Mouse (Mus musculus) T-helper 17 cell (primary cell): Measurements from ENCODE around the gene Gm16440.
"Not testable (repeated sequence)": the region's sequence is repeated elsewhere in the genome, so short reads cannot be mapped to it uniquely, and the experiment has no call there.

ENCODE experiments used
- in situ Hi-C, 2 experiments: fragments of 300-600 bp; cut with MboI, MseI; formaldehyde crosslinking; loops; 1 replicate in 1 of 2; 2 replicates in 1 of 2; pipeline ENCODE4 v1.15.1; 2025; ENCODE audit warnings: high pct_unique_total_duplicates in 2 of 2

The Gm16440 gene

GRCm38 (mm10) chr14:6390219-6390618 is at the start of gene Gm16440:
Gene Gm16440, minus strand, starts transcription at chr14:6390319.
- in situ Hi-C loops: loop anchor here in 1 of 2 experiments (25.0 kb wide), 1 partner anchor 1047 kb away; no protein-coding TSS in a partner anchor

DNA sequence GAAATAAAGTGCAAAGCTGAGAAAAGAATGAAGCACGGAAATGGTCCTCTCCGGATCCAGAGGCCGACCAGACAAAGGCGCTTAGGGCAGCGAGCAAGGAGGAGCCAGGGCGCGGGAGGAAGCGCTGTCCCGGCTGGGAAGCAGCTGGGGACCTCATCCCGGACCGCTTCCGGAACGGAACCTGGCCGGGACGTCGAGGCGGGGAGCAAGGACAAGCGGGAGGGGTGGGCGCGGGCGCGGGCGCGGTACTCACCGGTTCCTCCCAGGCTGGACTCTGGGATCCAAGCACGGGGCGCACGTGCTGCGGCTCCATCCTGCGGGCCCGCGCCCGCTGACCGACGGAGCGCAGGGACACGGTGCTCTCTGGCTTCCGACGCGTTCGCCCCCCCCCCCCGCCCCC is 36.6 kb upstream of the Gm16440 start:
- in situ Hi-C loops: loop anchor here (5.0 to 25.0 kb wide), 6 partner anchors 139 to 1574 kb away; partner anchors contain the start of genes Gm3248 (in 1 of the 2), Gm3411 (in 1 of the 2), Gm3468 (in 1 of the 2) and Gm3739 (in 1 of the 2)

DNA sequence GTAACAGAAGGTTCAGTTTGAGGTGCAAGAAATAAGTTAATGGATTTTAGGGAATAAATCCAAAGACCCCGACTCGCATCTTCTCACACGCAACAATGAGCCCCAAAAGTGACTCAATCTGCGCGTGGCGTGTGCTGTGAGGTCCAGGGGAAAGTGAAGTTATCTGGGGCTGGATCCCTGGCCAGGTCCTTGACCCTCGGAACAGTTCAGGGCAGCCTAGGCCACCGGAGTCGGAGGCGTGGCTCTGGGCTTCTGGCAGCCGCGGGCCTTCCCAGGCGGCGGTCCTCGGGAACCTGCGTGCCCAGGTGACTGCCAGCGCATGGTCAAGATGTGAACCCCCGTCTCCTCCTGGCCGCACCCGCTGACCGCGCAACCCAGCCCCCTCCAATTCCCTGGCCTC is 36.2 kb upstream of the Gm16440 start:
- in situ Hi-C loops: loop anchor here (5.0 to 25.0 kb wide), 6 partner anchors 139 to 1574 kb away; partner anchors contain the start of genes Gm3248 (in 1 of the 2), Gm3411 (in 1 of the 2), Gm3468 (in 1 of the 2) and Gm3739 (in 1 of the 2)

DNA sequence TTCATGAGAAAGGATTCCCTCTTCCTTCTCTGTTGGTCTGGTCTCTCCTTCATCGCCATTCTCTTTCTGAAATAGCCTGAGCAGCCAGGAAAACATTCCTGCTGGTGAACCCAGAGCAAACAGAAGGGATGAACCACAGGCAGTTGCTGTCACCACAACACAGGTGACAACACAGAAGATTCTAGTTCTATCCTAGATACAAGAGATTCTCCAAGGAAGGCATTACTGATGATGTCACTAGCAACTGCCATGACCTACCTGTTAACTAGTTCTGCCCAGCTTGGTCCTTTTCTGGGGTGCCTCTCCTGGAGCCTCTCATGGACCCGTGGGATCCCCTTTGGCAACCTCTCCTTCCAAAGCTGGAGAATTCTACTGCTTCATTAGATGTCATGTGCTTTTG is 22.3 kb upstream of the Gm16440 start, which contains the start of gene Gm3591:
Gene Gm3591, minus strand, starts transcription at position 101 of the 400 bp plus-strand sequence.
- in situ Hi-C loops: not testable (repeated sequence)

- in situ Hi-C loops: not testable (repeated sequence)
Measured at GRCm38 (mm10) chr14:6343578-6343977, 46.5 kb downstream of the Gm16440 start, which contains the start of gene Gm3618. Gene Gm3618, minus strand, starts transcription at chr14:6343678.
